Mouse (Mus musculus): ENCODE data around the gene Ccdc125. TPM values are rescaled to one million over a fixed set of nuclear protein-coding genes. Genes with fewer than 3 reads are reported as not detected.
"Not testable (repeated sequence)": the region's sequence is repeated elsewhere in the genome, so short reads cannot be mapped to it uniquely, and the experiment has no call there.

The Ccdc125 gene
- total RNA-seq, 2 experiments from 2014 or later: 0.20 to 0.23 TPM

GRCm38 (mm10) chr13:100675936-100676635, 6.6 kb downstream of the Ccdc125 start:
- TF ChIP-seq CTCF (conservative IDR thresholded peaks at IDR 0.05): no peak
- H3K4me3 ChIP-seq: no peak overlapping the region
- DNase-seq (ENCODE audit: low spot score in 2 of 2): no peak
- H3K27ac ChIP-seq: no peak overlapping the region

GRCm38 (mm10) chr13:100681615-100682014, 12.1 kb downstream of the Ccdc125 start:
- TF ChIP-seq CTCF (conservative IDR thresholded peaks at IDR 0.05): no peak

GRCm38 (mm10) chr13:100682837-100683236, 13.3 kb downstream of the Ccdc125 start:
- DNase-seq (ENCODE audit: low spot score in 2 of 2): no peak
- no peak for TF ChIP-seq CTCF (conservative IDR thresholded peaks at IDR 0.05)
- no peak overlapping the region for H3K4me3 ChIP-seq
- H3K27ac ChIP-seq: no peak overlapping the region

More at GRCm38 (mm10) chr13:100681615-100682014, 12.1 kb downstream of the Ccdc125 start:
- no peak overlapping the region for H3K4me3 ChIP-seq
- H3K27ac ChIP-seq: no peak overlapping the region
- no peak for DNase-seq (ENCODE audit: low spot score in 2 of 2)

GRCm38 (mm10) chr13:100684355-100684754, 14.8 kb downstream of the Ccdc125 start:
- no peak for DNase-seq (ENCODE audit: low spot score in 2 of 2)
- peak; percentile 43 for TF ChIP-seq CTCF (conservative IDR thresholded peaks at IDR 0.05)
- H3K27ac ChIP-seq: no peak overlapping the region
- no peak overlapping the region for H3K4me3 ChIP-seq

DNA sequence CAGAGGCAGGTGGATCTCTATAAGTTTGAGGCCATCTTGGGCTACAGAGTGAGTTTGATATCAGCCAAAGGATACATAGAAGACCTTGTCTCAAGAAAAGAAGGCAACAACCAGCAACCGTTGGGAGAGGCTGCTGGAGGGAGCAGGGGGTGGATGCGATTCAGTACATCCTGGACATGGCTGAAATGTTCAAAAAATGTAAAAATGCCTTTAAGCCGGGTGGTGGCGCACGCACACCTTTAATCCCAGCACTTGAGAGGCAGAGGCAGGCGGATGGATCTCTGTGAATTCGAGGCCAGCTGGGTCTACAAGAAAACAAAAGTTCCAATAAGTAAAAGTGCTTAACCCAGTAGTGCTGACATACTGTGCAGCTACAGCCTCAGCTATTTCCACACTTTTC, 18.0 kb downstream of the Ccdc125 start:
- H3K27ac ChIP-seq: no peak overlapping the region
- TF ChIP-seq CTCF (conservative IDR thresholded peaks at IDR 0.05): no peak
- no peak for DNase-seq (ENCODE audit: low spot score in 2 of 2)
- no peak overlapping the region for H3K4me3 ChIP-seq

DNA sequence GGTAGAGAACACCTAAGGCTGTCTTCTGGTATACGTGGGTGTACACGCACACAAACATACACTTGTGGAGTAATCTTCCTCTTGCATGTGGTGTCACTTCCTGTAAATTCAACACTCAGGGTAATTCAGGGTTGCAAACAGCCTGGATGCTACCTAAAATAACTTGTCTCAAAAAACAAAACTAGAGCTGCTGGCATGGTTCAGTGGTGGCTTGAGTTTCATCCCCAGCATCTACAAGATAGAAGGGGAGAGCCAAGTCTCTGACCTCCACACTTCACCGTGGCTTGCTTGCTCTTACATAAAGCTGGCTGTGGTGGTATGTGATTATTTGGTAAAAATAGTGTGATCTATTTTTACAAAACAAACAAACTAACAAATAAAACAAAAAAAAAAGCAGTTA, 28.0 kb downstream of the Ccdc125 start:
- no peak for TF ChIP-seq CTCF (conservative IDR thresholded peaks at IDR 0.05)
- Histone ChIP-seq H3K4me3 (no peak overlapping the region), H3K27ac (no peak overlapping the region)
- no peak for DNase-seq (ENCODE audit: low spot score in 2 of 2)

GRCm38 (mm10) chr13:100698866-100699265, 29.3 kb downstream of the Ccdc125 start:
- no peak for TF ChIP-seq CTCF (conservative IDR thresholded peaks at IDR 0.05)
- H3K4me3 ChIP-seq: no peak overlapping the region
- H3K27ac ChIP-seq: no peak overlapping the region
- no peak for DNase-seq (ENCODE audit: low spot score in 2 of 2)

DNA sequence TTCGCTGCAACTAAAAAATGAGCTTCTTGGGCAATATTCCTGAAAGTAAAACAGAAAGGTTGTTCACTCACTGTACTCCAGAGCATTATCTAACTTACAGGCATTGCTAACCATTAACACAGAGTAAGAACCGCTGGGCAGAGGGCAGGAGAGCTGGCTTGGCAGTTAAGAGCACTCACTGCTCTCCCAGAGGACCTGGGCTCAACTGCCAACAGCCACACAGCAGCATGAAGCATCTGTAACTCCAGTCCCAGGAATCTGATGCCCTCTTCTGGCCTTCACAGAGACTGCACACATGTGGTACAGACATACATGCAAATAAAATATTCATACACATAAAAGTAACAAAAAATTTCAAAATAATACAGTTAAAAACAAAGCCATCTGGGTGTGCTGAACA, 34.0 kb downstream of the Ccdc125 start:
- no peak overlapping the region for H3K4me3 ChIP-seq
- no peak for DNase-seq (ENCODE audit: low spot score in 2 of 2)
- TF ChIP-seq CTCF (conservative IDR thresholded peaks at IDR 0.05): peak; percentile 46
- no peak overlapping the region for H3K27ac ChIP-seq

- Histone ChIP-seq H3K27ac (no peak overlapping the region), H3K4me3 (no peak overlapping the region)
- TF ChIP-seq CTCF (conservative IDR thresholded peaks at IDR 0.05): no peak
- DNase-seq (ENCODE audit: low spot score in 2 of 2): no peak
These were observed 36.7 kb downstream of the Ccdc125 start for GRCm38 (mm10) chr13:100706206-100706605.

DNA sequence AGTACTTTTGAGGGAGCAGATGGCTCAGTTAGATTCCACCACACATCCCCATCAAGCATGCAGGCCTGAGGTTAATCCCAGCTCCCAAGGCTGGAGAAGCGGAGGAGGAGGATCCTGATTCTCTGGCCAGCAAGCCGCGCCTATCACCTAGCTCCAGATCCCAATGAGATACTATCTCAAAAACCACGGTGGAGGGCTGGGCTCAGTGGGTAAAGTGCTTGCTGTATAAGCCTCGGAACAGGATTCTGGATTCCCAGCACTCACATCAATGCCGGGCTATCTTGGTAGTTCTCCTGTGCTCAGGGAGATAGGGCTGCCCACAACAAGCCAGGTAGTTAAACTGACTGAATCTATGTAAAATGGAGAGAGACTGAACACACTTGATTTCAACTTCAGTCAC, 46.0 kb downstream of the Ccdc125 start:
- no peak for DNase-seq (ENCODE audit: low spot score in 2 of 2)
- Histone ChIP-seq H3K27ac (no peak overlapping the region), H3K4me3 (no peak overlapping the region)
- no peak for TF ChIP-seq CTCF (conservative IDR thresholded peaks at IDR 0.05)

GRCm38 (mm10) chr13:100721656-100722055, 52.1 kb downstream of the Ccdc125 start:
- TF ChIP-seq CTCF (conservative IDR thresholded peaks at IDR 0.05): no peak
- Histone ChIP-seq H3K27ac (no peak overlapping the region), H3K4me3 (no peak overlapping the region)
- DNase-seq (ENCODE audit: low spot score in 2 of 2): no peak

- no peak for TF ChIP-seq CTCF (conservative IDR thresholded peaks at IDR 0.05)
- H3K4me3 ChIP-seq: no peak overlapping the region
- DNase-seq (ENCODE audit: low spot score in 2 of 2): no peak
- H3K27ac ChIP-seq: no peak overlapping the region
These were observed 54.7 kb downstream of the Ccdc125 start for GRCm38 (mm10) chr13:100724051-100724754.

DNA sequence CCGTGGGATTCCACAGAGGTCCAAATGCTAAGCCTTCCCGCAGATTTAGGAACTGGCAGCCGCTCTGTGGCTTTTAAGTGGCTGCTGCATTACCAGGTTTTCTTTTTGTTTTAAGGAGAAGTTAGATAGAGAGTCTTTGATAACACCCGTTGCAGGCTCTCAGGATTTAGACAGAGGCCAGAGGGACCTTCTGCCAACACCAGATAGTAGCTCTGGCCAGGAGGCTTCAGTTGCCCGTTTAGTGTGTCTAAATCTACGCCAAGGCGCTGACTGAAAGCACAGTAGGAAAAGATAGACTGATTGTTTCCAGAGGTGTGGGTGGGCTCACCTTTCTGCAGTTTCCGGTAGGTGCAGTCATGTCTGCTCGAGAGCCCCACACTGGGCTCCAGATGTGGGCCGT, 55.7 kb downstream of the Ccdc125 start:
- no peak for DNase-seq (ENCODE audit: low spot score in 2 of 2)
- Histone ChIP-seq H3K4me3 (no peak overlapping the region), H3K27ac (no peak overlapping the region)
- no peak for TF ChIP-seq CTCF (conservative IDR thresholded peaks at IDR 0.05)

- no peak for DNase-seq (ENCODE audit: low spot score in 2 of 2)
- no peak overlapping the region for H3K27ac ChIP-seq
- no peak overlapping the region for H3K4me3 ChIP-seq
- no peak for TF ChIP-seq CTCF (conservative IDR thresholded peaks at IDR 0.05)
These were observed 58.6 kb downstream of the Ccdc125 start for GRCm38 (mm10) chr13:100728086-100728485.

- not testable (repeated sequence) for DNase-seq (ENCODE audit: low spot score in 2 of 2); H3K27ac ChIP-seq; H3K4me3 ChIP-seq
These were observed 59.0 kb downstream of the Ccdc125 start for GRCm38 (mm10) chr13:100728530-100728929.

All from layer of hippocampus, adult 2 months (tissue).